Mouse (Mus musculus): ENCODE measurements at regions not wholly inside any gene's neighbourhood (a gene's known extent, or its start where the extent isn't known, plus 50 kb on each side); places are given as distances from the start of the nearest gene placed in this dataset.

GRCm38 (mm10) chr10:95056541-95056940, 111.9 kb upstream of the Plxnc1 start:
- 90% methylated on average over 4 of the region's 4 CpGs for WGBS
- H3K4me2 ChIP-seq (ENCODE audit: low read depth): no peak overlapping the region
- no peak for ATAC-seq (ENCODE audit: insufficient read depth, low FRiP score, low TSS enrichment)
- H3K4me1 ChIP-seq (ENCODE audit: control insufficient read depth, insufficient read depth, low read length): no peaks in the 10 kb centered on the region
- no peak for DNase-seq (ENCODE audit: low spot score)
- no peak overlapping the region for H3K9ac ChIP-seq (ENCODE audit: low read length)
- no peaks in the 10 kb centered on the region for H3K9me3 ChIP-seq (ENCODE audit: control insufficient read depth, low read length)
- H3K4me3 ChIP-seq (ENCODE audit: low read depth, low read length): no peak overlapping the region
- H3K27me3 ChIP-seq (ENCODE audit: control insufficient read depth, insufficient read depth, low read length): no peaks in the 10 kb centered on the region
- no peaks in the 10 kb centered on the region for H3K36me3 ChIP-seq (ENCODE audit: control insufficient read depth, insufficient read depth, low read length)
- no peak overlapping the region for H3K27ac ChIP-seq (ENCODE audit: low read depth, low read length)

GRCm38 (mm10) chr10:95054869-95055268, 110.2 kb upstream of the Plxnc1 start:
- Histone ChIP-seq H3K9ac (ENCODE audit: low read length) (no peak overlapping the region), H3K27ac (ENCODE audit: low read depth, low read length) (no peak overlapping the region), H3K27me3 (ENCODE audit: control insufficient read depth, insufficient read depth, low read length) (no peaks in the 10 kb centered on the region), H3K4me3 (ENCODE audit: low read depth, low read length) (no peak overlapping the region), H3K4me2 (ENCODE audit: low read depth) (no peak overlapping the region), H3K4me1 (ENCODE audit: control insufficient read depth, insufficient read depth, low read length) (no peaks in the 10 kb centered on the region), H3K36me3 (ENCODE audit: control insufficient read depth, insufficient read depth, low read length) (no peaks in the 10 kb centered on the region), H3K9me3 (ENCODE audit: control insufficient read depth, low read length) (no peaks in the 10 kb centered on the region)
- DNase-seq (ENCODE audit: low spot score): no peak
- WGBS: 88% methylated on average over 3 of the region's 3 CpGs
- no peak for ATAC-seq (ENCODE audit: insufficient read depth, low FRiP score, low TSS enrichment)

- Histone ChIP-seq H3K9me3 (ENCODE audit: control insufficient read depth, low read length) (no peaks in the 10 kb centered on the region), H3K4me1 (ENCODE audit: control insufficient read depth, insufficient read depth, low read length) (no peaks in the 10 kb centered on the region), H3K9ac (ENCODE audit: low read length) (no peak overlapping the region), H3K4me2 (ENCODE audit: low read depth) (no peak overlapping the region), H3K27me3 (ENCODE audit: control insufficient read depth, insufficient read depth, low read length) (no peaks in the 10 kb centered on the region), H3K27ac (ENCODE audit: low read depth, low read length) (no peak overlapping the region), H3K36me3 (ENCODE audit: control insufficient read depth, insufficient read depth, low read length) (no peaks in the 10 kb centered on the region), H3K4me3 (ENCODE audit: low read depth, low read length) (no peak overlapping the region)
- DNase-seq (ENCODE audit: low spot score) (no peak), ATAC-seq (ENCODE audit: insufficient read depth, low FRiP score, low TSS enrichment) (no peak)
- 87% methylated on average over 5 of the region's 5 CpGs for WGBS
Observed at GRCm38 (mm10) chr10:95048790-95049189, 104.2 kb upstream of the Plxnc1 start.

GRCm38 (mm10) chr10:95043978-95044377, 99.3 kb upstream of the Plxnc1 start:
- no peaks in the 10 kb centered on the region for H3K36me3 ChIP-seq (ENCODE audit: control insufficient read depth, insufficient read depth, low read length)
- 30% methylated on average over 7 of the region's 7 CpGs for WGBS
- H3K9ac ChIP-seq (ENCODE audit: low read length): no peak overlapping the region
- DNase-seq (ENCODE audit: low spot score) (no peak), ATAC-seq (ENCODE audit: insufficient read depth, low FRiP score, low TSS enrichment) (no peak)
- no peak overlapping the region for H3K4me3 ChIP-seq (ENCODE audit: low read depth, low read length)
- no peak overlapping the region for H3K4me2 ChIP-seq (ENCODE audit: low read depth)
- H3K4me1 ChIP-seq (ENCODE audit: control insufficient read depth, insufficient read depth, low read length): no peaks in the 10 kb centered on the region
- no peaks in the 10 kb centered on the region for H3K27me3 ChIP-seq (ENCODE audit: control insufficient read depth, insufficient read depth, low read length)
- H3K27ac ChIP-seq (ENCODE audit: low read depth, low read length): no peak overlapping the region
- H3K9me3 ChIP-seq (ENCODE audit: control insufficient read depth, low read length): no peaks in the 10 kb centered on the region

- no peak for ATAC-seq (ENCODE audit: insufficient read depth, low FRiP score, low TSS enrichment)
- DNase-seq (ENCODE audit: low spot score): no peak
- no peak overlapping the region for H3K4me2 ChIP-seq (ENCODE audit: low read depth)
- H3K9ac ChIP-seq (ENCODE audit: low read length): no peak overlapping the region
- no peak overlapping the region for H3K4me3 ChIP-seq (ENCODE audit: low read depth, low read length)
- H3K4me1 ChIP-seq (ENCODE audit: control insufficient read depth, insufficient read depth, low read length): no peaks in the 10 kb centered on the region
- no peak overlapping the region for H3K27ac ChIP-seq (ENCODE audit: low read depth, low read length)
- no peaks in the 10 kb centered on the region for H3K9me3 ChIP-seq (ENCODE audit: control insufficient read depth, low read length)
- no peaks in the 10 kb centered on the region for H3K27me3 ChIP-seq (ENCODE audit: control insufficient read depth, insufficient read depth, low read length)
- 80% methylated on average over 6 of the region's 6 CpGs for WGBS
- H3K36me3 ChIP-seq (ENCODE audit: control insufficient read depth, insufficient read depth, low read length): no peaks in the 10 kb centered on the region
Observed at GRCm38 (mm10) chr10:95040258-95040895, 95.7 kb upstream of the Plxnc1 start.

GRCm38 (mm10) chr10:95036043-95036697, 91.5 kb upstream of the Plxnc1 start:
- no peak overlapping the region for H3K27ac ChIP-seq (ENCODE audit: low read depth, low read length)
- no peak overlapping the region for H3K4me3 ChIP-seq (ENCODE audit: low read depth, low read length)
- WGBS: 67% methylated on average over 4 of the region's 4 CpGs
- H3K4me2 ChIP-seq (ENCODE audit: low read depth): no peak overlapping the region
- ATAC-seq (ENCODE audit: insufficient read depth, low FRiP score, low TSS enrichment) (no peak), DNase-seq (ENCODE audit: low spot score) (no peak)
- no peaks in the 10 kb centered on the region for H3K27me3 ChIP-seq (ENCODE audit: control insufficient read depth, insufficient read depth, low read length)
- no peaks in the 10 kb centered on the region for H3K4me1 ChIP-seq (ENCODE audit: control insufficient read depth, insufficient read depth, low read length)
- no peak overlapping the region for H3K9ac ChIP-seq (ENCODE audit: low read length)
- no peaks in the 10 kb centered on the region for H3K36me3 ChIP-seq (ENCODE audit: control insufficient read depth, insufficient read depth, low read length)
- H3K9me3 ChIP-seq (ENCODE audit: control insufficient read depth, low read length): no peaks in the 10 kb centered on the region

- H3K27me3 ChIP-seq (ENCODE audit: control insufficient read depth, insufficient read depth, low read length): no peaks in the 10 kb centered on the region
- DNase-seq (ENCODE audit: low spot score): no peak
Observed at GRCm38 (mm10) chr10:95035371-95035770, 90.7 kb upstream of the Plxnc1 start.

GRCm38 (mm10) chr10:95034566-95034965, 89.9 kb upstream of the Plxnc1 start:
- DNase-seq (ENCODE audit: low spot score) (no peak), ATAC-seq (ENCODE audit: insufficient read depth, low FRiP score, low TSS enrichment) (no peak)
- Histone ChIP-seq H3K27ac (ENCODE audit: low read depth, low read length) (no peak overlapping the region), H3K4me3 (ENCODE audit: low read depth, low read length) (no peak overlapping the region), H3K4me1 (ENCODE audit: control insufficient read depth, insufficient read depth, low read length) (no peaks in the 10 kb centered on the region), H3K27me3 (ENCODE audit: control insufficient read depth, insufficient read depth, low read length) (no peaks in the 10 kb centered on the region), H3K9me3 (ENCODE audit: control insufficient read depth, low read length) (no peaks in the 10 kb centered on the region), H3K36me3 (ENCODE audit: control insufficient read depth, insufficient read depth, low read length) (no peaks in the 10 kb centered on the region), H3K9ac (ENCODE audit: low read length) (no peak overlapping the region), H3K4me2 (ENCODE audit: low read depth) (no peak overlapping the region)
- 92% methylated on average over 5 of the region's 5 CpGs for WGBS

More at GRCm38 (mm10) chr10:95035371-95035770, 90.7 kb upstream of the Plxnc1 start:
- H3K4me3 ChIP-seq (ENCODE audit: low read depth, low read length): no peak overlapping the region
- no peak for ATAC-seq (ENCODE audit: insufficient read depth, low FRiP score, low TSS enrichment)
- no peaks in the 10 kb centered on the region for H3K4me1 ChIP-seq (ENCODE audit: control insufficient read depth, insufficient read depth, low read length)
- H3K9me3 ChIP-seq (ENCODE audit: control insufficient read depth, low read length): no peaks in the 10 kb centered on the region
- H3K9ac ChIP-seq (ENCODE audit: low read length): no peak overlapping the region
- no peaks in the 10 kb centered on the region for H3K36me3 ChIP-seq (ENCODE audit: control insufficient read depth, insufficient read depth, low read length)
- no peak overlapping the region for H3K4me2 ChIP-seq (ENCODE audit: low read depth)
- no peak overlapping the region for H3K27ac ChIP-seq (ENCODE audit: low read depth, low read length)
- 76% methylated on average over 3 of the region's 3 CpGs for WGBS

Measured in neural tube, embryonic 11.5 days (tissue).